Mouse (Mus musculus): ENCODE measurements around the gene Coq8b.

Coq8b gene

GRCm38 (mm10) chr7:27232781-27233281 lies at the start of gene Coq8b:
Gene Coq8b (plus strand): TSS chr7:27233023.
- DNase-seq (ENCODE audit: low read depth, low spot score): peak; percentile 95

- no peak for DNase-seq (ENCODE audit: low read depth, low spot score)
Observed at GRCm38 (mm10) chr7:27184964-27185363, 47.9 kb upstream of the Coq8b start.

- DNase-seq (ENCODE audit: low read depth, low spot score): no peak
Observed at GRCm38 (mm10) chr7:27185986-27186385, 46.8 kb upstream of the Coq8b start.

- DNase-seq (ENCODE audit: low read depth, low spot score): no peak
Observed at GRCm38 (mm10) chr7:27189271-27189931, 43.4 kb upstream of the Coq8b start.

GRCm38 (mm10) chr7:27192434-27192833 lies 40.4 kb upstream of the Coq8b start:
- no peak for DNase-seq (ENCODE audit: low read depth, low spot score)

- DNase-seq (ENCODE audit: low read depth, low spot score): no peak
Observed at GRCm38 (mm10) chr7:27193731-27194130, 39.1 kb upstream of the Coq8b start.

GRCm38 (mm10) chr7:27195681-27196611 lies 36.9 kb upstream of the Coq8b start, which contains the start of the genes BC024978 and Snrpa:
Gene BC024978 (plus strand): TSS chr7:27195781.
Gene Snrpa (minus strand): TSS chr7:27196271.
- peak; percentile 100 for DNase-seq (ENCODE audit: low read depth, low spot score)

GRCm38 (mm10) chr7:27197136-27197535 lies 35.7 kb upstream of the Coq8b start:
- no peak for DNase-seq (ENCODE audit: low read depth, low spot score)

GRCm38 (mm10) chr7:27197634-27198033 lies 35.2 kb upstream of the Coq8b start:
- DNase-seq (ENCODE audit: low read depth, low spot score): no peak

- no peak for DNase-seq (ENCODE audit: low read depth, low spot score)
Observed at GRCm38 (mm10) chr7:27198355-27198754, 34.5 kb upstream of the Coq8b start.

- DNase-seq (ENCODE audit: low read depth, low spot score): no peak
Observed at GRCm38 (mm10) chr7:27198779-27199178, 34.0 kb upstream of the Coq8b start.

GRCm38 (mm10) chr7:27203730-27204449 lies 28.9 kb upstream of the Coq8b start:
- no peak for DNase-seq (ENCODE audit: low read depth, low spot score)

- no peak for DNase-seq (ENCODE audit: low read depth, low spot score)
Observed at GRCm38 (mm10) chr7:27212626-27213025, 20.2 kb upstream of the Coq8b start.

- DNase-seq (ENCODE audit: low read depth, low spot score): no peak
Observed at GRCm38 (mm10) chr7:27218586-27218985, 14.2 kb upstream of the Coq8b start.

- no peak for DNase-seq (ENCODE audit: low read depth, low spot score)
Observed at GRCm38 (mm10) chr7:27219937-27220336, 12.9 kb upstream of the Coq8b start.

GRCm38 (mm10) chr7:27221939-27222338 lies 10.9 kb upstream of the Coq8b start:
- DNase-seq (ENCODE audit: low read depth, low spot score): no peak

GRCm38 (mm10) chr7:27222538-27222937 lies 10.3 kb upstream of the Coq8b start:
- DNase-seq (ENCODE audit: low read depth, low spot score): no peak

- no peak for DNase-seq (ENCODE audit: low read depth, low spot score)
Observed at GRCm38 (mm10) chr7:27224877-27225575, 7.8 kb upstream of the Coq8b start.

GRCm38 (mm10) chr7:27227276-27227675 lies 5.5 kb upstream of the Coq8b start:
- DNase-seq (ENCODE audit: low read depth, low spot score): no peak

- no peak for DNase-seq (ENCODE audit: low read depth, low spot score)
Observed at GRCm38 (mm10) chr7:27227676-27228075, 5.1 kb upstream of the Coq8b start.

GRCm38 (mm10) chr7:27228281-27228821 lies 4.5 kb upstream of the Coq8b start, which contains the start of gene Itpkc:
Gene Itpkc (minus strand): TSS chr7:27228661.
- DNase-seq (ENCODE audit: low read depth, low spot score): peak; percentile 90
